Mouse (Mus musculus): Measurements from ENCODE around the gene Mfsd9.

GRCm38 (mm10) chr1:40737671-40738070 lies 52.8 kb downstream of the Mfsd9 start:
- TF ChIP-seq POLR2A (IDR thresholded peaks at IDR 0.05; ENCODE audit: low read depth, low read length) (no peak), CTCF (conservative IDR thresholded peaks at IDR 0.05; ENCODE audit: insufficient read depth, insufficient read length, low read depth, low read length) (no peak)

All from kidney, adult 2 months (tissue).